Mouse (Mus musculus): Measurements from ENCODE around the gene Zfp668. TPM values are rescaled to one million over a fixed set of nuclear protein-coding genes. Genes with fewer than 3 reads are reported as not detected.
"Not testable (repeated sequence)": the region's sequence is repeated elsewhere in the genome, so short reads cannot be mapped to it uniquely, and the experiment has no call there.

Gene Zfp668
- polyA plus RNA-seq, 1 experiment from 2014 or later = 32.6 TPM

DNA sequence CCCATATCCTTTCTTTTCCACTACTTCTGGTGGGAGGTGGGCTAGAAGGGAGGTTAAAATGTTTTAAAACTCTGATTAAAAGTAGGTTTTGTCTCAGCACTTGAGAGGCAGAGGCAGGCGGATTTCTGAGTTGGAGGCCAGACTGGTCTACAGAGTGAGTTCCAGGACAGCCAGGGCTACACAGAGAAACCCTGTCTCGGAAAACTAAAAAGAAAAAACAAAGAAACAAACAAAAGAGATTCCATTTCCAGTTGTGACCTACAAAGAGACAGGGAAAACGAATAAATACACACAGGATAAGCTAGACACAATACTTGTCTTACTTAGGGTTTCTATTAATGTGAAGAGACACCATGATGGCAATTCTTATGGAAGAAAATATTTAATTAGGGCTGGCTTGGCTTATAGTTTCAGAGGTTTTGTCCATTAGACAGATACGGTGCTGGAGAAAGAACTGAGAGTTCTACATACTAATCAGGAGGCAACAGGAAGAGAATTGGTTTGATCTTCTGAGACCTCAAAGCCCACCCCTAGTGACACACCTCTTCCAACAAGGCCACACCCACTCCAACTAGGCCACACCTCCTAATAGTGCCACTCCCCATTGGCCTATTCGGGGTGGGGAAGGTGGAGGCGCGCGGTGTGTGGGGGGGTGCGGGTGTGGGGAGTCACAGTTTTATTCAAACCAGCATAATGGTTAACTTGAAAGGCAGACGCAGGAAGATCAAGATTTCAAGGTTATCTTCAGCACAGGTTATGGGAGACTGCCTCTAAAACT, 21.7 kb upstream of the Zfp668 start:
- Histone ChIP-seq H3K27me3 (ENCODE audit: control insufficient read depth, insufficient read depth, low read length) (no peaks in the 10 kb centered on the region), H3K4me1 (replicated peaks; ENCODE audit: control insufficient read depth, insufficient read depth, low read length) (0 out of 2 replicates have a peak, but pooled peaks cover 6% of the 10 kb centered on the region), H3K9me3 (ENCODE audit: control insufficient read depth, low read length) (no peaks in the 10 kb centered on the region), H3K4me2 (ENCODE audit: low read depth, low read length, severe bottlenecking) (no peak overlapping the region), H3K9ac (ENCODE audit: low read length) (no peak overlapping the region), H3K4me3 (ENCODE audit: low read depth, low read length) (no peak overlapping the region), H3K36me3 (ENCODE audit: control insufficient read depth, insufficient read depth, low read length) (no peaks in the 10 kb centered on the region), H3K27ac (ENCODE audit: low read depth, low read length) (no peak overlapping the region)
- ATAC-seq (replicated peaks; ENCODE audit: low FRiP score) = no peak
- DNase-seq (ENCODE audit: low spot score) = no peak
- 37% methylated on average over 10 of the region's 10 CpGs for WGBS

DNA sequence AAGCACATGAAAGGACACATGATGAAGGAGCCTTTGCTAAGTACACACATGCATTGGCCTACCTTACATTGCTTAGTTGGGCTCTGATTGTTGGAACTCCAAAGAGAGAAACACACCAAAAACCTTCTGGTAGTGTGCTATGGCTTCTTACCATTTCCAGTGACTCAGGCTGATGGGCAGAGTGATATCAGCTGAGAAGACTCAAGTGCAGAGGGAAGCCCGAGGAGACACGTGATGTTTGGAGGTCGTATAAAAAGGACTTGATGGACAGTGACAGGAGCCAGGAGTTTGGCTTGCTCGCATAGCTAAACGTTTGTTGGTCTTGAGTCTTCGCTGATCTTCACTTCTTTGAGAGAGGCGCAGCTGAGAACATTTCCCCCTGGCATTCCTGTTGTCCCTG, 20.9 kb upstream of the Zfp668 start:
- no peak for ATAC-seq (replicated peaks; ENCODE audit: low FRiP score)

DNA sequence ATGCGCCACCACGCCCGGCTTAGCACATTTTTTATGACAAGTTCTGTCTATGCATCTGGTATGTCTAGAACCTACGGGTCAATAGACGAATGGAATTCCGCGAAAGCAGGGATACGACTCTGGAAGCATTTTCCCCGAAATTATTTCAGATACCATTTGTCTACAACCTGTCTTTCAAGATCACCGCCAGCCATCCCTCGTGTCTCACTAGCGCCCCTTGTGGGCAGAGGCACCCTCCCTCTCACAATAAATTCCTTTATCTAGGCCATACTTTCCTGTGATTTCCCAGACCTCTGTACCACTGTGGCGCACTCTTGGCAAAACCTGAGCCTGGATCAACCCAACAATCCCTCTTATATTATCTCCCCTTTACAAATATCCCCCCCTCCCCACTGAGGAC, 19.8 kb upstream of the Zfp668 start:
- H3K9ac ChIP-seq (ENCODE audit: low read length) = no peak overlapping the region
- peak; percentile 74 for DNase-seq (ENCODE audit: low spot score)
- H3K4me1 ChIP-seq (replicated peaks; ENCODE audit: control insufficient read depth, insufficient read depth, low read length) = 0 out of 2 replicates have a peak, but pooled peaks cover 6% of the 10 kb centered on the region
- H3K36me3 ChIP-seq (ENCODE audit: control insufficient read depth, insufficient read depth, low read length) = no peaks in the 10 kb centered on the region
- no peaks in the 10 kb centered on the region for H3K27me3 ChIP-seq (ENCODE audit: control insufficient read depth, insufficient read depth, low read length)
- H3K9me3 ChIP-seq (ENCODE audit: control insufficient read depth, low read length) = no peaks in the 10 kb centered on the region
- no peak overlapping the region for H3K27ac ChIP-seq (ENCODE audit: low read depth, low read length)
- no peak overlapping the region for H3K4me3 ChIP-seq (ENCODE audit: low read depth, low read length)
- no peak overlapping the region for H3K4me2 ChIP-seq (ENCODE audit: low read depth, low read length, severe bottlenecking)
- ATAC-seq (replicated peaks; ENCODE audit: low FRiP score) = no peak
- 60% methylated on average over 13 of the region's 13 CpGs for WGBS

More for the DNA sequence above, 20.9 kb upstream of the Zfp668 start:
- H3K4me3 ChIP-seq (ENCODE audit: low read depth, low read length) = no peak overlapping the region
- no peak for DNase-seq (ENCODE audit: low spot score)
- no peaks in the 10 kb centered on the region for H3K36me3 ChIP-seq (ENCODE audit: control insufficient read depth, insufficient read depth, low read length)
- H3K4me2 ChIP-seq (ENCODE audit: low read depth, low read length, severe bottlenecking) = no peak overlapping the region
- no peak overlapping the region for H3K9ac ChIP-seq (ENCODE audit: low read length)
- no peaks in the 10 kb centered on the region for H3K9me3 ChIP-seq (ENCODE audit: control insufficient read depth, low read length)
- 88% methylated on average over 7 of the region's 7 CpGs for WGBS
- no peaks in the 10 kb centered on the region for H3K27me3 ChIP-seq (ENCODE audit: control insufficient read depth, insufficient read depth, low read length)
- no peak overlapping the region for H3K27ac ChIP-seq (ENCODE audit: low read depth, low read length)
- H3K4me1 ChIP-seq (replicated peaks; ENCODE audit: control insufficient read depth, insufficient read depth, low read length) = 0 out of 2 replicates have a peak, but pooled peaks cover 6% of the 10 kb centered on the region

DNA sequence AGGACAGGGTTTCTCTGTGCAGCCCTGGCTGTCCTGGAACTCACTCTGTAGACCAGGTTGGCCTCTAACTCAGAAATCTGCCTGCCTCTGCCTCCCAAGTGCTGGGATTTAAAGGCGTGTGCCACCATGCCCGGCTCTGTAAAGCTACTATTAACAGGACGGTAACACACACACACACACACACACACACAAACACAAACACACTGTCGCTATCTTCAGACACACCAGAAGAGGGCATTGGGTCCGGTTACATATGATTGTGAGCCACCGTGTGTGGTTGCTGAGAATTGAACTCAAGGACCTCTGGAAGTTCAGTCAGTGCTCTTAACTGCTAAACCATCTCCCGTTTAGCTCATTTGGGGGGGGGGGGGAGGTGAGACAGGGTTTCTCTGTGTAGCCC, 19.3 kb upstream of the Zfp668 start:
- peak overlapping the region; percentile 24; the same call in 1 of the 2 replicates for H3K4me2 ChIP-seq (ENCODE audit: low read depth, low read length, severe bottlenecking)
- H3K27me3 ChIP-seq (ENCODE audit: control insufficient read depth, insufficient read depth, low read length); DNase-seq (ENCODE audit: low spot score); H3K9ac ChIP-seq (ENCODE audit: low read length); H3K27ac ChIP-seq (ENCODE audit: low read depth, low read length); H3K36me3 ChIP-seq (ENCODE audit: control insufficient read depth, insufficient read depth, low read length); H3K4me1 ChIP-seq (replicated peaks; ENCODE audit: control insufficient read depth, insufficient read depth, low read length); H3K9me3 ChIP-seq (ENCODE audit: control insufficient read depth, low read length); ATAC-seq (replicated peaks; ENCODE audit: low FRiP score); H3K4me3 ChIP-seq (ENCODE audit: low read depth, low read length): not testable (repeated sequence)
- WGBS = 66% methylated on average over 7 of the region's 7 CpGs

DNA sequence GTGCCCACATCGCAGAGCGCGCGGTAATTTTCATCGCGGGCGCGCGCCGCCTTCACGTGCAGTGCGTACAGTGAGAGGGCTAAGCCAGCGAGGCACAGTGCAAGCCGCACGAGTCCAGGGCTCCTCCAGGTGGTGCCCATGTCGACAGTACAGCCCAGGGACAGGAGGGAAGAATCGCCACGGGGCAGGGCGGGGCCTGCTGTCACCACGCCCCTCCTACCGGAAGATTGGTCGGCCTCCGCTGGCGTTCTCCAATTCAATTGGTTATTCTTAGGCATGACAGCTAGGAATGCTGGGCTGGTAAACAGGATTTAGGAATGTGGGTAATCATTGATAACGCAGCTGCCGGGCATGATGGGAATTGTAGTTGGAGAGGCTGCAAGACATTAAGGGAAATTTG, 18.8 kb upstream of the Zfp668 start, which contains the start of the genes Gm21974 and Vkorc1:
Gene Gm21974, minus strand, starts transcription at position 13 of the 400 bp plus-strand sequence.
Gene Vkorc1, minus strand, starts transcription at position 176 of the 400 bp plus-strand sequence.
- under 1% methylated on average over 26 of the region's 26 CpGs for WGBS
- DNase-seq (ENCODE audit: low spot score) (peak; percentile 94), ATAC-seq (replicated peaks; ENCODE audit: low FRiP score) (peak; percentile 97)
- Histone ChIP-seq H3K9ac (ENCODE audit: low read length) (peak within 1 kb of the TSS; percentile 63), H3K27me3 (ENCODE audit: control insufficient read depth, insufficient read depth, low read length) (no peaks in the 10 kb centered on the region), H3K36me3 (ENCODE audit: control insufficient read depth, insufficient read depth, low read length) (no peaks in the 10 kb centered on the region), H3K4me3 (ENCODE audit: low read depth, low read length) (peak within 1 kb of the TSS; percentile 48), H3K9me3 (ENCODE audit: control insufficient read depth, low read length) (no peaks in the 10 kb centered on the region), H3K27ac (ENCODE audit: low read depth, low read length) (peak within 1 kb of the TSS; percentile 41; the same call in 1 of the 2 replicates), H3K4me2 (ENCODE audit: low read depth, low read length, severe bottlenecking) (peak within 1 kb of the TSS; percentile 83), H3K4me1 (replicated peaks; ENCODE audit: control insufficient read depth, insufficient read depth, low read length) (0 out of 2 replicates have a peak, but pooled peaks cover 6% of the 10 kb centered on the region)

DNA sequence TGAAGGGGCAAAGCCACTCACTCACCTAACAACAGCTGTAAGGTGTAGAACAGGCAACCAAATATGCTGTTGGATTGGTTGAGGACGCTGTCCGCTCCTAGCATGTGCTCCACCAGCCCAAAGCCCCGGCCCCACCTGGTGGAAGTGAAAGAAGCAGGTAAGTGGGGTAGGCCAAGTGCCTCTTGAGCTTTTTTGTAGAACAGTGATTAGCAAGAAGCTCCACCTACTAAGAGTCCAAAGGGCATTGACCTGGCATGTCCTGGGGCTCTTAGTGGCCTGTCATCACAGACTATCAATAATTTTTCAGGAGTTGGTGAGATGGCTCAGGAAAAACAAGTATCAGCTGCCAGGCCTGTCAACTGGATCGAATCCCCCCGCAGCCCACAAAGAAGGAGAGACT, 17.9 kb upstream of the Zfp668 start:
- Histone ChIP-seq H3K9ac (ENCODE audit: low read length) (no peak overlapping the region; the same call in 1 of the 2 replicates), H3K9me3 (ENCODE audit: control insufficient read depth, low read length) (no peaks in the 10 kb centered on the region), H3K4me3 (ENCODE audit: low read depth, low read length) (peak overlapping the region; percentile 48; the same call in 1 of the 2 replicates), H3K4me1 (replicated peaks; ENCODE audit: control insufficient read depth, insufficient read depth, low read length) (0 out of 2 replicates have a peak, but pooled peaks cover 6% of the 10 kb centered on the region), H3K36me3 (ENCODE audit: control insufficient read depth, insufficient read depth, low read length) (no peaks in the 10 kb centered on the region; the same call in 1 of the 2 replicates), H3K27me3 (ENCODE audit: control insufficient read depth, insufficient read depth, low read length) (no peaks in the 10 kb centered on the region), H3K27ac (ENCODE audit: low read depth, low read length) (no peak overlapping the region), H3K4me2 (ENCODE audit: low read depth, low read length, severe bottlenecking) (peak overlapping the region; percentile 83; the same call in 1 of the 2 replicates)
- ATAC-seq (replicated peaks; ENCODE audit: low FRiP score) (no peak), DNase-seq (ENCODE audit: low spot score) (no peak)
- 82% methylated on average over 5 of the region's 5 CpGs for whole genome bisulfite sequencing

GRCm38 (mm10) chr7:127890798-127891197, 14.2 kb upstream of the Zfp668 start, which contains the start of gene Prss53:
Prss53 (minus strand) TSS chr7:127890970.
- H3K4me3 ChIP-seq (ENCODE audit: low read depth, low read length) = no peak within 1 kb of the TSS
- no peaks in the 10 kb centered on the region; the same call in none of the 2 replicates for H3K36me3 ChIP-seq (ENCODE audit: control insufficient read depth, insufficient read depth, low read length)
- ATAC-seq (replicated peaks; ENCODE audit: low FRiP score) (no peak), DNase-seq (ENCODE audit: low spot score) (no peak)
- no peak within 1 kb of the TSS for H3K4me2 ChIP-seq (ENCODE audit: low read depth, low read length, severe bottlenecking)
- H3K9ac ChIP-seq (ENCODE audit: low read length) = no peak within 1 kb of the TSS
- 38% methylated on average over 4 of the region's 4 CpGs for WGBS
- no peak within 1 kb of the TSS for H3K27ac ChIP-seq (ENCODE audit: low read depth, low read length)
- no peaks in the 10 kb centered on the region for H3K9me3 ChIP-seq (ENCODE audit: control insufficient read depth, low read length)
- H3K27me3 ChIP-seq (ENCODE audit: control insufficient read depth, insufficient read depth, low read length) = no peaks in the 10 kb centered on the region
- H3K4me1 ChIP-seq (replicated peaks; ENCODE audit: control insufficient read depth, insufficient read depth, low read length) = 0 out of 2 replicates have a peak, but pooled peaks cover 6% of the 10 kb centered on the region

- no peak overlapping the region for H3K4me2 ChIP-seq (ENCODE audit: low read depth, low read length, severe bottlenecking)
- WGBS = 83% methylated on average over 3 of the region's 3 CpGs
- no peak for DNase-seq (ENCODE audit: low spot score)
- no peak overlapping the region for H3K27ac ChIP-seq (ENCODE audit: low read depth, low read length)
- no peak overlapping the region for H3K9ac ChIP-seq (ENCODE audit: low read length)
- H3K4me1 ChIP-seq (replicated peaks; ENCODE audit: control insufficient read depth, insufficient read depth, low read length) = no peaks in the 10 kb centered on the region
- H3K4me3 ChIP-seq (ENCODE audit: low read depth, low read length) = no peak overlapping the region
- H3K27me3 ChIP-seq (ENCODE audit: control insufficient read depth, insufficient read depth, low read length) = no peaks in the 10 kb centered on the region
- no peaks in the 10 kb centered on the region for H3K9me3 ChIP-seq (ENCODE audit: control insufficient read depth, low read length)
- ATAC-seq (replicated peaks; ENCODE audit: low FRiP score) = no peak
- peaks cover 2% of the 10 kb centered on the region for H3K36me3 ChIP-seq (ENCODE audit: control insufficient read depth, insufficient read depth, low read length)
Measured at GRCm38 (mm10) chr7:127888821-127889220, 12.2 kb upstream of the Zfp668 start.

Data from forebrain, embryonic 11.5 days (tissue).